Mouse (Mus musculus): ENCODE measurements around the gene 1190002N15Rik.

Gene 1190002N15Rik

GRCm38 (mm10) chr9:94537970-94538822, at the start of gene 1190002N15Rik:
Gene 1190002N15Rik, minus strand, starts transcription at chr9:94538081.
- DNase-seq = peak; percentile 95 to 97

GRCm38 (mm10) chr9:94582309-94582708, 44.4 kb upstream of the 1190002N15Rik start:
- no peak for DNase-seq

GRCm38 (mm10) chr9:94581661-94582060, 43.8 kb upstream of the 1190002N15Rik start:
- no peak for DNase-seq

- DNase-seq = no peak
Observed at GRCm38 (mm10) chr9:94580071-94580737, 42.3 kb upstream of the 1190002N15Rik start.

GRCm38 (mm10) chr9:94571802-94572201, 33.9 kb upstream of the 1190002N15Rik start:
- no peak for DNase-seq

GRCm38 (mm10) chr9:94568386-94568785, 30.5 kb upstream of the 1190002N15Rik start:
- no peak for DNase-seq

GRCm38 (mm10) chr9:94567722-94568314, 29.9 kb upstream of the 1190002N15Rik start:
- DNase-seq = no peak

GRCm38 (mm10) chr9:94556776-94557514, 19.1 kb upstream of the 1190002N15Rik start:
- DNase-seq = no peak

GRCm38 (mm10) chr9:94556249-94556648, 18.4 kb upstream of the 1190002N15Rik start:
- no peak for DNase-seq

- no peak for DNase-seq
Observed at GRCm38 (mm10) chr9:94550493-94551095, 12.7 kb upstream of the 1190002N15Rik start.

GRCm38 (mm10) chr9:94543881-94544280, 6.0 kb upstream of the 1190002N15Rik start:
- no peak for DNase-seq

GRCm38 (mm10) chr9:94540343-94541095, 2.6 kb upstream of the 1190002N15Rik start:
- no peak for DNase-seq

GRCm38 (mm10) chr9:94539346-94539865, 1.5 kb upstream of the 1190002N15Rik start:
- no peak for DNase-seq

- DNase-seq = no peak
Observed at GRCm38 (mm10) chr9:94538823-94539143, 902 bp upstream of the 1190002N15Rik start.

- peak; percentile 47 to 75 for DNase-seq
Observed at GRCm38 (mm10) chr9:94537051-94537917, 597 bp downstream of the 1190002N15Rik start.

- DNase-seq = no peak
Observed at GRCm38 (mm10) chr9:94536261-94536905, 1.5 kb downstream of the 1190002N15Rik start.

GRCm38 (mm10) chr9:94534795-94535194, 3.1 kb downstream of the 1190002N15Rik start:
- DNase-seq = no peak

- no peak for DNase-seq
Observed at GRCm38 (mm10) chr9:94534226-94534625, 3.7 kb downstream of the 1190002N15Rik start.

GRCm38 (mm10) chr9:94533641-94534040, 4.2 kb downstream of the 1190002N15Rik start:
- DNase-seq = peak; percentile 7 to 17

- no peak for DNase-seq
Observed at GRCm38 (mm10) chr9:94529987-94530386, 7.9 kb downstream of the 1190002N15Rik start.

All from kidney, postnatal 36 days (tissue).